Mouse (Mus musculus): ENCODE results near the gene Upk3bl.
"Not testable (repeated sequence)": the region's sequence is repeated elsewhere in the genome, so short reads cannot be mapped to it uniquely, and the experiment has no call there.

The Upk3bl gene

GRCm38 (mm10) chr5:136045987-136046386 is 8.3 kb upstream of the Upk3bl start:
- peak; percentile 79 for DNase-seq (ENCODE audit: low read depth)

- DNase-seq (ENCODE audit: low read depth), result not testable (repeated sequence)
Measured at GRCm38 (mm10) chr5:136048541-136048940, 5.8 kb upstream of the Upk3bl start.

- no peak for DNase-seq (ENCODE audit: low read depth)
Measured at GRCm38 (mm10) chr5:136049926-136050325, 4.4 kb upstream of the Upk3bl start.

- DNase-seq (ENCODE audit: low read depth), result no peak
Measured at GRCm38 (mm10) chr5:136051231-136052085, 2.8 kb upstream of the Upk3bl start.

GRCm38 (mm10) chr5:136052861-136053655 is 1.2 kb upstream of the Upk3bl start:
- no peak for DNase-seq (ENCODE audit: low read depth)

GRCm38 (mm10) chr5:136056062-136056461 is 1.8 kb downstream of the Upk3bl start:
- DNase-seq (ENCODE audit: low read depth), result no peak

- DNase-seq (ENCODE audit: low read depth), result no peak
Measured at GRCm38 (mm10) chr5:136057085-136057484, 2.8 kb downstream of the Upk3bl start.

- peak; percentile 56 for DNase-seq (ENCODE audit: low read depth)
Measured at GRCm38 (mm10) chr5:136061567-136061966, 7.3 kb downstream of the Upk3bl start.

GRCm38 (mm10) chr5:136063920-136064319 is 9.6 kb downstream of the Upk3bl start:
- DNase-seq (ENCODE audit: low read depth), result no peak

GRCm38 (mm10) chr5:136066404-136067148 is 12.3 kb downstream of the Upk3bl start:
- not testable (repeated sequence) for DNase-seq (ENCODE audit: low read depth)

GRCm38 (mm10) chr5:136069411-136069810 is 15.1 kb downstream of the Upk3bl start:
- no peak for DNase-seq (ENCODE audit: low read depth)

GRCm38 (mm10) chr5:136073051-136073450 is 18.8 kb downstream of the Upk3bl start:
- DNase-seq (ENCODE audit: low read depth), result no peak

GRCm38 (mm10) chr5:136073526-136073925 is 19.2 kb downstream of the Upk3bl start:
- DNase-seq (ENCODE audit: low read depth), result no peak

GRCm38 (mm10) chr5:136075076-136075475 is 20.8 kb downstream of the Upk3bl start:
- DNase-seq (ENCODE audit: low read depth), result no peak

- no peak for DNase-seq (ENCODE audit: low read depth)
Measured at GRCm38 (mm10) chr5:136076284-136076683, 22.0 kb downstream of the Upk3bl start.

GRCm38 (mm10) chr5:136077001-136077550 is 22.8 kb downstream of the Upk3bl start:
- no peak for DNase-seq (ENCODE audit: low read depth)

GRCm38 (mm10) chr5:136078136-136078535 is 23.8 kb downstream of the Upk3bl start:
- no peak for DNase-seq (ENCODE audit: low read depth)

GRCm38 (mm10) chr5:136082345-136082744 is 28.1 kb downstream of the Upk3bl start:
- DNase-seq (ENCODE audit: low read depth), result no peak

- peak; percentile 95 for DNase-seq (ENCODE audit: low read depth)
Measured at GRCm38 (mm10) chr5:136083669-136084107, 29.4 kb downstream of the Upk3bl start, which contains the start of gene Rasa4. Gene Rasa4, plus strand, starts transcription at chr5:136083916.

GRCm38 (mm10) chr5:136084144-136084881 is 30.0 kb downstream of the Upk3bl start:
- no peak for DNase-seq (ENCODE audit: low read depth)

Data from c-Kit-positive CD71-negative TER-119-negative erythroid progenitor cells, embryonic 14.5 days (primary cell).